Mouse (Mus musculus): Measurements from ENCODE around the gene Eif2s3y.
A peak's percentile ranks its signal among the peaks of the same experiment; 100 is the strongest.

Gene Eif2s3y

DNA sequence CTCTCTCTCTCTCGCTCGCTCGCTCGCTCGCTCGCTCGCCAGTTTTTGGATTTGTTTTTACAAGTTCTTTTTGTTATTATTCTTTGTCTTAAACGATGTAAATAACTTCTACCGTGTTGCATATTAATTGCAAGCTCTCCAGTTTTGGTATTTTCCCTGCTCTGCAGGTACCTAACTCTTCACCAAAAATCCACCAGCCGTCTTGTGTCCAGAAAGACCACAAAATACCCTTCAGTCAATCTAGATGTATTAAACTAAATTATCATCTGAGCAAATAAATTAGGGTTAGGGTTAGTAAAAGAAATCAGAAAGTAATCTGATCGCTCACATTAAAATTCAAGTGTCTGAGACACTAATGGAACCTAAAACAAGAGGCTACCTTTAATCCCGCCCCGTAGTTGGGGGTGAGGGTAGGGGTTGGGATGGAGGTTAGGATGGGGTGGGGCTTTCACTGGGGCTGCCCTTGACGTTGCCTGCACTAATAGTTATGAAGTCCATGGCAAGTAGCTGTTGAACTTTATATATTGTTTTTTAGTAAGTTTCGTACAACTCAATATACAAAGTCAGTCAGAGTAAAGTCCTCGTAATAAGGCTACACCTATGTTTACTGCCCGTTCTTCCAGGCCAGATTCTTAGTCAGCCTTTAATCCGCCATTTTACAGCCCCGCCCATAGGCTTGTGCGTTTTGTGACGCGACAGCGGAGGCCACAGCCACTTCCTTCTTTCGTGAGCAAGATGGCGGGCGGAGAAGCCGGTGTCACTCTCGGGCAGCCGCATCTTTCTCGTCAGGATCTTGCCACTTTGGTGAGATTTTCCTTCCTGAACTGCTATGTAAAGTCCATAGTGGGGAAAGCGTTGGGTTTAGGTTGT, at the start of gene Eif2s3y:
Gene Eif2s3y (plus strand): TSS at position 662 of the 870 bp plus-strand sequence.
- DNase-seq (ENCODE audit: low spot score in 2 of 2) = peak in 1 of 2 experiments; percentile 70
